12 mouse cellular contexts compared by ENCODE assay signal in genomic region chr5:8224321-8224705, GRCm38 (mm10).
DNase-seq lines count a peak whose midpoint lies in the region; ATAC-seq lines count a peak whose summit lies in the region.
"Had no signal": no experiment of that assay in that cellular context is flagged by ENCODE, and none has a peak within 500 bp of the region (broad histone marks: within the 10 kb centered on the region; RNA-seq: fewer than 3 reads in every experiment).

No protein-coding gene starts in this region.

- ATAC-seq in embryonic facial prominence, embryonic 12.5 days (ENCODE audit: insufficient number of reproducible peaks, insufficient read depth, low FRiP score, low TSS enrichment) = 0 out of 2 replicates have a peak, but pooled peaks have one; percentile 22
- 0 out of 2 replicates have a peak, but pooled peaks have one; percentile 62 for ATAC-seq in midbrain, embryonic 16.5 days
- no peak for ATAC-seq in midbrain, embryonic 14.5 days (ENCODE audit: low FRiP score, low TSS enrichment)
- peak; percentile 69 for ATAC-seq in hindbrain, embryonic 16.5 days
- ATAC-seq in liver, embryonic 11.5 days (replicated peaks; ENCODE audit: low FRiP score) = no peak

- no peak for DNase-seq in embryonic facial prominence, embryonic 10.5 days (ENCODE audit: low spot score)
- no peak for DNase-seq in midbrain, embryonic 14.5 days
- DNase-seq in liver, embryonic 11.5 days (ENCODE audit: low spot score) = no peak
- no peak for DNase-seq in lung, postnatal 14 days
- no peak for DNase-seq in urinary bladder, postnatal 4 days (ENCODE audit: low spot score in 2 of 2)
- DNase-seq: heart, adult 11 months had no signal

- no peak overlapping the region for H3K9ac ChIP-seq in embryonic facial prominence, embryonic 12.5 days
- H3K9ac ChIP-seq in midbrain, embryonic 16.5 days (ENCODE audit: low read depth, low read length) = no peak overlapping the region
- no peak overlapping the region for H3K9ac ChIP-seq in midbrain, embryonic 14.5 days (replicated peaks; ENCODE audit: low read length)
- H3K9ac ChIP-seq in hindbrain, embryonic 16.5 days (ENCODE audit: low read depth, low read length) = no peak overlapping the region
- H3K9ac ChIP-seq in liver, embryonic 11.5 days (ENCODE audit: low read depth, low read length) = no peak overlapping the region
- H3K9ac ChIP-seq: kidney, embryonic 15.5 days; liver, embryonic 14.5 days had no signal

- H3K9me3 ChIP-seq in embryonic facial prominence, embryonic 12.5 days = no peaks in the 10 kb centered on the region
- H3K9me3 ChIP-seq in embryonic facial prominence, embryonic 10.5 days = no peaks in the 10 kb centered on the region
- H3K9me3 ChIP-seq in midbrain, embryonic 16.5 days (replicated peaks; ENCODE audit: control insufficient read depth, low read length, poor library complexity, severe bottlenecking) = no peaks in the 10 kb centered on the region
- H3K9me3 ChIP-seq in midbrain, embryonic 14.5 days (ENCODE audit: control insufficient read depth, low read length) = no peaks in the 10 kb centered on the region
- H3K9me3 ChIP-seq in hindbrain, embryonic 16.5 days (ENCODE audit: control insufficient read depth, low read length) = no peaks in the 10 kb centered on the region
- H3K9me3 ChIP-seq in liver, embryonic 11.5 days (ENCODE audit: control insufficient read depth, low read length) = no peaks in the 10 kb centered on the region
- H3K9me3 ChIP-seq: kidney, embryonic 15.5 days had no signal

- H3K4me2 ChIP-seq in embryonic facial prominence, embryonic 12.5 days (replicated peaks) = no peak overlapping the region
- no peak overlapping the region for H3K4me2 ChIP-seq in midbrain, embryonic 16.5 days (ENCODE audit: low read length)
- no peak overlapping the region for H3K4me2 ChIP-seq in midbrain, embryonic 14.5 days (ENCODE audit: low read length)
- no peak overlapping the region for H3K4me2 ChIP-seq in hindbrain, embryonic 16.5 days (ENCODE audit: low read length)
- no peak overlapping the region for H3K4me2 ChIP-seq in liver, embryonic 11.5 days
- H3K4me2 ChIP-seq: kidney, embryonic 15.5 days; midbrain, embryonic 11.5 days had no signal

- H3K36me3 ChIP-seq in embryonic facial prominence, embryonic 12.5 days = no peaks in the 10 kb centered on the region
- H3K36me3 ChIP-seq in embryonic facial prominence, embryonic 10.5 days (replicated peaks) = no peaks in the 10 kb centered on the region
- H3K36me3 ChIP-seq in midbrain, embryonic 16.5 days (ENCODE audit: control insufficient read depth, insufficient read depth, low read length) = no peaks in the 10 kb centered on the region
- H3K36me3 ChIP-seq in midbrain, embryonic 14.5 days (ENCODE audit: control insufficient read depth, insufficient read depth, low read length) = no peaks in the 10 kb centered on the region
- H3K36me3 ChIP-seq in hindbrain, embryonic 16.5 days (ENCODE audit: control insufficient read depth, insufficient read depth, low read length) = no peaks in the 10 kb centered on the region
- H3K36me3 ChIP-seq in liver, embryonic 11.5 days (ENCODE audit: control insufficient read depth, insufficient read depth, low read length) = no peaks in the 10 kb centered on the region
- H3K36me3 ChIP-seq: kidney, embryonic 15.5 days had no signal

- WGBS in embryonic facial prominence, embryonic 12.5 days = 80% methylated on average over 4 of the region's 4 CpGs
- 87% methylated on average over 4 of the region's 4 CpGs for WGBS in embryonic facial prominence, embryonic 10.5 days
- WGBS in midbrain, embryonic 16.5 days = 60% methylated on average over 4 of the region's 4 CpGs
- 64% methylated on average over 4 of the region's 4 CpGs for WGBS in midbrain, embryonic 14.5 days
- WGBS in hindbrain, embryonic 16.5 days = 39% methylated on average over 4 of the region's 4 CpGs
- 78% methylated on average over 4 of the region's 4 CpGs for WGBS in liver, embryonic 11.5 days

- H3K4me1 ChIP-seq in embryonic facial prominence, embryonic 12.5 days = no peaks in the 10 kb centered on the region; the same call in 1 of the 2 replicates
- H3K4me1 ChIP-seq in embryonic facial prominence, embryonic 10.5 days = no peaks in the 10 kb centered on the region
- H3K4me1 ChIP-seq in midbrain, embryonic 16.5 days (ENCODE audit: control insufficient read depth, insufficient read depth, low read length) = 0 out of 2 replicates have a peak, but pooled peaks cover 2% of the 10 kb centered on the region
- no peaks in the 10 kb centered on the region for H3K4me1 ChIP-seq in midbrain, embryonic 14.5 days (ENCODE audit: control insufficient read depth, insufficient read depth, low read length)
- peaks cover 3% of the 10 kb centered on the region; the same call in 1 of the 2 replicates for H3K4me1 ChIP-seq in hindbrain, embryonic 16.5 days (ENCODE audit: control insufficient read depth, insufficient read depth, low read depth, low read length)
- no peaks in the 10 kb centered on the region for H3K4me1 ChIP-seq in liver, embryonic 11.5 days (replicated peaks; ENCODE audit: control insufficient read depth, insufficient read depth, low read length)
- H3K4me1 ChIP-seq: kidney, embryonic 15.5 days had no signal

- no peak overlapping the region for H3K4me3 ChIP-seq in embryonic facial prominence, embryonic 12.5 days
- H3K4me3 ChIP-seq in embryonic facial prominence, embryonic 10.5 days = no peak overlapping the region
- H3K4me3 ChIP-seq in midbrain, embryonic 16.5 days (ENCODE audit: low read depth, low read length) = no peak overlapping the region
- no peak overlapping the region for H3K4me3 ChIP-seq in midbrain, embryonic 14.5 days (replicated peaks; ENCODE audit: low read depth, low read length)
- H3K4me3 ChIP-seq in hindbrain, embryonic 16.5 days (ENCODE audit: low read length) = no peak overlapping the region
- no peak overlapping the region for H3K4me3 ChIP-seq in liver, embryonic 11.5 days (ENCODE audit: low read depth, low read length)
- H3K4me3 ChIP-seq: kidney, embryonic 15.5 days had no signal

- H3K27me3 ChIP-seq in embryonic facial prominence, embryonic 12.5 days = no peaks in the 10 kb centered on the region
- H3K27me3 ChIP-seq in embryonic facial prominence, embryonic 10.5 days (replicated peaks; ENCODE audit: low read depth, poor library complexity, severe bottlenecking) = no peaks in the 10 kb centered on the region
- H3K27me3 ChIP-seq in midbrain, embryonic 16.5 days (ENCODE audit: control insufficient read depth, insufficient read depth, low read depth, low read length) = no peaks in the 10 kb centered on the region
- no peaks in the 10 kb centered on the region for H3K27me3 ChIP-seq in midbrain, embryonic 14.5 days (ENCODE audit: control insufficient read depth, insufficient read depth, low read length)
- H3K27me3 ChIP-seq in hindbrain, embryonic 16.5 days (replicated peaks; ENCODE audit: control insufficient read depth, insufficient read depth, low read length) = no peaks in the 10 kb centered on the region
- no peaks in the 10 kb centered on the region for H3K27me3 ChIP-seq in liver, embryonic 11.5 days (replicated peaks; ENCODE audit: control insufficient read depth, insufficient read depth, low read length)
- H3K27me3 ChIP-seq: kidney, embryonic 15.5 days had no signal

- H3K27ac ChIP-seq in embryonic facial prominence, embryonic 12.5 days = no peak overlapping the region
- H3K27ac ChIP-seq in embryonic facial prominence, embryonic 10.5 days (replicated peaks) = no peak overlapping the region
- H3K27ac ChIP-seq in midbrain, embryonic 16.5 days (ENCODE audit: low read length) = no peak overlapping the region
- no peak overlapping the region for H3K27ac ChIP-seq in midbrain, embryonic 14.5 days (replicated peaks; ENCODE audit: low read depth, low read length)
- no peak overlapping the region for H3K27ac ChIP-seq in hindbrain, embryonic 16.5 days (ENCODE audit: low read depth, low read length)
- no peak overlapping the region for H3K27ac ChIP-seq in liver, embryonic 11.5 days (ENCODE audit: low read depth, low read length)
- H3K27ac ChIP-seq: kidney, embryonic 15.5 days; liver, embryonic 14.5 days had no signal

Comparison
In these comparisons a context has a peak if more than half of its experiments do, and no peak if none do; other contexts are left out.
1. ATAC-seq: peak in embryonic facial prominence, embryonic 12.5 days (single experiment), midbrain, embryonic 16.5 days (single experiment) and hindbrain, embryonic 16.5 days (single experiment); none in midbrain, embryonic 14.5 days (single experiment) and liver, embryonic 11.5 days (single experiment).